Mouse (Mus musculus): ENCODE results near the gene Frmpd1. TPM values are rescaled to one million over a fixed set of nuclear protein-coding genes. Genes with fewer than 3 reads are reported as not detected.

Gene Frmpd1
- polyA plus RNA-seq (2015; fragmentation: Nextera tagmentation; extraction: Ambion mirVana), result 0.30 and 0.52 TPM in 2 replicates

DNA sequence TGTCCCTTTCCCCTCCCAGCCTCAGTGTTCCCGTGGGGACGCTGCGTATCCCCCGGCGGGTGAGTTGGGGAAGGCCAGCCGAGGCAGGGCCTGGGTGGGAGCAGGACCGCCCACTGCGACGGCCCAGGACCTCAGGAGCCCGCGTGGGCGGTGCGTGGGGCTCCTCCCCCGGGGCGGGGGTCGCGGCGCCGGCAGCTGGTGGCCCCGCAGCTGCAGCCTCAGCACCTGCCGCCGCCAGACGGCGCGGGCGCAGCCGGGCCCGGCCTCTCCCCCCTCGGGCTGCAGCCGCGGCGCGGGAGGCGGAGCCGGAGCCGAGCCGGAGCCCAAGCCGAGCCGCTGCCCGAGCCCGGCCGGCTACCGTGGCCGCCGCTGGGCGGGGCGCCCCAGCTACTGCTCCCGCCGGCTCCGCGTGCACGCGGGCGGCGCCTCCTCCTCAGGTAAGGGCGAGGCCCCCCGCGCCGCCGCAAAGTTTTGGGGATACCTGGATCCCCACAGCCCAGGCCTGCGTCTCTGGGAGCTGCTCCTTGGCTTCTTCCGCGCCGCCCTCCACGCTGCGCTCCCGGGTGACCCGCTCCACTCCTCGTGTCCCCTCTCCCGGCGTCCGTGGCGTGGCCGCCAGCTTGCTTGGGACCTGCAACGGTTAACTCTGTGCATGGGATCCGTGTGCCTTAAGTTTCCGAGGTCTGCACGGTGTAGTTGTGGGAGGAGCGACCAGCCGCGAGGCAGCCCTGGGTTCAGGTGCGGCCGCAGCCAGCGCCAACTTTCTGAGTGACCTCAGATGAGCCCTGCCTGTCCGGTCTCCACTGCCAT is at the start of gene Frmpd1:
Gene Frmpd1 (plus strand): TSS at position 355 of the 810 bp plus-strand sequence.
- DNase-seq (ENCODE audit: low spot score), result peak; percentile 72
- H3K27me3 ChIP-seq (replicated peaks; ENCODE audit: insufficient read depth, low read length), result peaks cover 11% of the 10 kb centered on the region

DNA sequence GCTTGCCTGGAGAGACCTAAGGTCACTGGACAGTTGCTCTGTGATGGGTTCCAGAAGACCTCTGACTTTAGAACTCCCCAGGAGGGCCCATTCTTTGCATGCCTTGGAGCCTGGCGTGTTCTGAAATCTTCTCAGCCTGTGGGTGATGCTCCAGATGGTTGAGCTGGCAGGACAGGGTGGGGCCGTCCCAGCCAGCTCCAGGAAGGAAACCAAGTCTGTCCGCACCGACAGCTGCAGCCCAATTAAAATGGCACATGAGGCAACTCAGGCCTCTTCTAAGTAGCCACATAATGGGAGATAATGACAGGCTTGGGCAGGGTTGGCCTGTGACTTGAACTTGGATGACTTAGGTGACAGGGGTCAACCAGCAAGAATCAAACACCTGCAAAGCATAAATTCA is 47.0 kb upstream of the Frmpd1 start:
- Histone ChIP-seq H3K9ac (replicated peaks; ENCODE audit: low read depth) (no peak overlapping the region), H3K4me2 (replicated peaks; ENCODE audit: low read depth, low read length) (no peak overlapping the region), H3K27ac (ENCODE audit: low read length) (no peak overlapping the region), H3K4me1 (ENCODE audit: insufficient read depth, low read depth, low read length) (no peaks in the 10 kb centered on the region), H3K4me3 (ENCODE audit: low read depth, low read length) (no peak overlapping the region), H3K9me3 (ENCODE audit: low read length) (no peaks in the 10 kb centered on the region), H3K36me3 (ENCODE audit: insufficient read depth, low read length) (no peaks in the 10 kb centered on the region), H3K27me3 (replicated peaks; ENCODE audit: insufficient read depth, low read length) (no peaks in the 10 kb centered on the region)
- DNase-seq (ENCODE audit: low spot score) (no peak), ATAC-seq (no peak)
- TF ChIP-seq EP300 (IDR thresholded peaks at IDR 0.05) (no peak), CTCF (IDR thresholded peaks at IDR 0.05) (no peak)
- WGBS, result 50% methylated on average over 4 of the region's 4 CpGs

More for the DNA sequence above, at the start of gene Frmpd1:
- no peak within 1 kb of the TSS for H3K27ac ChIP-seq (ENCODE audit: low read length)
- ATAC-seq, result peak; percentile 91
- H3K4me2 ChIP-seq (replicated peaks; ENCODE audit: low read depth, low read length), result peak within 1 kb of the TSS; percentile 96
- no peaks in the 10 kb centered on the region for H3K4me1 ChIP-seq (ENCODE audit: insufficient read depth, low read depth, low read length)
- H3K9ac ChIP-seq (replicated peaks; ENCODE audit: low read depth), result no peak within 1 kb of the TSS
- TF ChIP-seq CTCF (IDR thresholded peaks at IDR 0.05), result no peak
- no peak for TF ChIP-seq EP300 (IDR thresholded peaks at IDR 0.05)
- H3K36me3 ChIP-seq (ENCODE audit: insufficient read depth, low read length), result no peaks in the 10 kb centered on the region
- no peaks in the 10 kb centered on the region for H3K9me3 ChIP-seq (ENCODE audit: low read length)
- peak within 1 kb of the TSS; percentile 50 for H3K4me3 ChIP-seq (ENCODE audit: low read depth, low read length)
- under 1% methylated on average over 41 of the region's 85 CpGs for WGBS

DNA sequence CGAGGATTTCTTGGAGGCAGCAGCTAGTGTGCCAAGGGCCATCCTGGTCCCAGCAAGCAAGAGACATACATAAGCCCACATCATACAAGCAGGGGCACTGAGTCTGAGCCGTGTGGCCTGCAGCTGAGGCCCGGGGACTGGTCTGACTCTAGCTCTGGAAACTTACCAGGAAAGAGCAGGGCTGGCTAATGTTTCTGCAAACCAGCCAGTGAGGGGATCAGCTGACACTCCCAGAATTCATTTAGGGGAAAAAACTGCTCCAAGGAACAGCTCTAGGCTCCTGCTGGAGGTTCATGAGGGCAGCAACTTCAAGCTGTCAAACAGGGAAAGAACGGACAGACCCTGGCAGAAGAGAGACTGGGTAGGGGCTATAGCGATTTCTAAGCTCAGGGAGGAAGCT is 42.8 kb upstream of the Frmpd1 start:
- H3K9me3 ChIP-seq (ENCODE audit: low read length), result no peaks in the 10 kb centered on the region
- WGBS, result 51% methylated on average over 5 of the region's 5 CpGs
- H3K27ac ChIP-seq (ENCODE audit: low read length), result no peak overlapping the region
- H3K9ac ChIP-seq (replicated peaks; ENCODE audit: low read depth), result no peak overlapping the region
- DNase-seq (ENCODE audit: low spot score), result no peak
- H3K4me2 ChIP-seq (replicated peaks; ENCODE audit: low read depth, low read length), result no peak overlapping the region
- H3K36me3 ChIP-seq (ENCODE audit: insufficient read depth, low read length), result no peaks in the 10 kb centered on the region
- H3K27me3 ChIP-seq (replicated peaks; ENCODE audit: insufficient read depth, low read length), result no peaks in the 10 kb centered on the region
- H3K4me1 ChIP-seq (ENCODE audit: insufficient read depth, low read depth, low read length), result no peaks in the 10 kb centered on the region
- no peak for ATAC-seq
- H3K4me3 ChIP-seq (ENCODE audit: low read depth, low read length), result no peak overlapping the region
- TF ChIP-seq CTCF (IDR thresholded peaks at IDR 0.05) (no peak), EP300 (IDR thresholded peaks at IDR 0.05) (no peak)

DNA sequence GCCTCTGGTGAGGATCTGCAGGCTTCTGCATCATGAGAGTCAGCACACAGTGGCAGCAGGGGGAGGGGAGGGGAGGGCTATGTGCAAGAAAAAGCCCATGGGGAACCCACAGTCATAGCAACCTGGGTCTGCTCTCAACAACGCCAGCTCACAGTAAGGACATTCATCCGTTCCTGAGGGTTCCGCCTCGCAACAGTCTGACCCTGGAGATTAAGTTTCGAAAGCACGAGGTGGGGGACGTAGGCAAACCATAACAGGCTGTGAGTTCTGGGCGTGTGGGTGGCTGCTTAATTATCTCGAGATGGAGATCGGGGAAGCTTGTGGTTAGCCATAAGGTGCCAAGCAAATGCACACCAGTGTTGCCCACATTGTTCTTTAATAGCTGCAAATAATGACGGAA is 42.3 kb upstream of the Frmpd1 start:
- H3K27me3 ChIP-seq (replicated peaks; ENCODE audit: insufficient read depth, low read length), result no peaks in the 10 kb centered on the region
- no peak for TF ChIP-seq EP300 (IDR thresholded peaks at IDR 0.05)
- TF ChIP-seq CTCF (IDR thresholded peaks at IDR 0.05), result no peak
- H3K9me3 ChIP-seq (ENCODE audit: low read length), result no peaks in the 10 kb centered on the region
- H3K4me3 ChIP-seq (ENCODE audit: low read depth, low read length), result no peak overlapping the region
- H3K9ac ChIP-seq (replicated peaks; ENCODE audit: low read depth), result no peak overlapping the region
- H3K4me2 ChIP-seq (replicated peaks; ENCODE audit: low read depth, low read length), result no peak overlapping the region
- H3K36me3 ChIP-seq (ENCODE audit: insufficient read depth, low read length), result no peaks in the 10 kb centered on the region
- 39% methylated on average over 11 of the region's 11 CpGs for WGBS
- ATAC-seq (no peak), DNase-seq (ENCODE audit: low spot score) (no peak)
- H3K27ac ChIP-seq (ENCODE audit: low read length), result no peak overlapping the region
- no peaks in the 10 kb centered on the region for H3K4me1 ChIP-seq (ENCODE audit: insufficient read depth, low read depth, low read length)

DNA sequence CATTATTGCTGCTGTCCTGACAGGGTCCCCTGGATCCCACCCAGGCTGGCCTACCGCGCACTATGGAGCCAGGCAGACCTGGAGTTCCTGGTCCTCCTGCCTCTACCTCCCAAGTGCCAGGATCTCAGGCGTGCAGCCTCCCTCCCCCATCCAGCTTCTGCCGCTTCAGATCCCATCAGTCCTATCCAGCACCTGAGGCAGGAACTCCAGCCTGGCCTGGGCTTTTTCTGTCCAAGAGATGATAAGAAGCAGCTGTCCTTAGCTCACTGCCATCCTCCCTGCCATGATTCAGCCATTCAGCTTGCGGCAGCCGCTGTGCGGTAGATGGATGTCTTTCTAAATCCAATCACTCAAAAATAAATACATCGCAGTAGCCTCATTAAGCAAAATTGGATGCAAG is 41.7 kb upstream of the Frmpd1 start:
- H3K36me3 ChIP-seq (ENCODE audit: insufficient read depth, low read length), result no peaks in the 10 kb centered on the region
- WGBS, result 55% methylated on average over 8 of the region's 8 CpGs
- H3K27me3 ChIP-seq (replicated peaks; ENCODE audit: insufficient read depth, low read length), result no peaks in the 10 kb centered on the region
- DNase-seq (ENCODE audit: low spot score), result no peak
- H3K4me2 ChIP-seq (replicated peaks; ENCODE audit: low read depth, low read length), result no peak overlapping the region
- H3K9ac ChIP-seq (replicated peaks; ENCODE audit: low read depth), result no peak overlapping the region
- H3K27ac ChIP-seq (ENCODE audit: low read length), result no peak overlapping the region
- no peak for TF ChIP-seq EP300 (IDR thresholded peaks at IDR 0.05)
- no peak for TF ChIP-seq CTCF (IDR thresholded peaks at IDR 0.05)
- no peaks in the 10 kb centered on the region for H3K4me1 ChIP-seq (ENCODE audit: insufficient read depth, low read depth, low read length)
- H3K9me3 ChIP-seq (ENCODE audit: low read length), result no peaks in the 10 kb centered on the region
- H3K4me3 ChIP-seq (ENCODE audit: low read depth, low read length), result no peak overlapping the region
- ATAC-seq, result no peak

DNA sequence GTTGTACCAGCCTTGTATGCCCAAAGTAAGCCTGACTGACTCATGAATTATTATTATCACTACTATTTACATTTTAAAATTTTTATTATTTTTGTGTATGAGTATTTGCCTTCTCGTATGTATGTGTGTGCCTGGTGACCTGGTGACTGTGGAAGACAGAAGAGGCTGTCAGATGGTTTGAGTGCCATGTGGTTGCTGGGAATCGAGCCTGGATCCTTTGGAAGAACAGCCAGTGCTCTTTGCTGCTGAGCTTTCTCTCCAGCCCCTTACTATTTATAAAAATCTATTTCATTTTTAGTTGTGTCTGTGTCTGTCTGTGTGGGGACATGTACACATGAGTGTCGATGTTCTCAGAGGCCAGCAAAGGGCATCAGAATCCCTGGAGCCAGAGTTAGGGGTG is 28.2 kb upstream of the Frmpd1 start:
- H3K9me3 ChIP-seq (ENCODE audit: low read length), result no peaks in the 10 kb centered on the region
- H3K36me3 ChIP-seq (ENCODE audit: insufficient read depth, low read length), result no peaks in the 10 kb centered on the region
- no peak for DNase-seq (ENCODE audit: low spot score)
- H3K9ac ChIP-seq (replicated peaks; ENCODE audit: low read depth), result no peak overlapping the region
- H3K4me2 ChIP-seq (replicated peaks; ENCODE audit: low read depth, low read length), result no peak overlapping the region
- WGBS, result 64% methylated on average over 3 of the region's 3 CpGs
- no peak overlapping the region for H3K4me3 ChIP-seq (ENCODE audit: low read depth, low read length)
- no peaks in the 10 kb centered on the region for H3K4me1 ChIP-seq (ENCODE audit: insufficient read depth, low read depth, low read length)
- no peaks in the 10 kb centered on the region for H3K27me3 ChIP-seq (replicated peaks; ENCODE audit: insufficient read depth, low read length)
- no peak overlapping the region for H3K27ac ChIP-seq (ENCODE audit: low read length)
- no peak for TF ChIP-seq EP300 (IDR thresholded peaks at IDR 0.05)
- no peak for TF ChIP-seq CTCF (IDR thresholded peaks at IDR 0.05)
- no peak for ATAC-seq
